Mouse (Mus musculus): ENCODE measurements around the gene G2e3.

G2e3 gene

DNA sequence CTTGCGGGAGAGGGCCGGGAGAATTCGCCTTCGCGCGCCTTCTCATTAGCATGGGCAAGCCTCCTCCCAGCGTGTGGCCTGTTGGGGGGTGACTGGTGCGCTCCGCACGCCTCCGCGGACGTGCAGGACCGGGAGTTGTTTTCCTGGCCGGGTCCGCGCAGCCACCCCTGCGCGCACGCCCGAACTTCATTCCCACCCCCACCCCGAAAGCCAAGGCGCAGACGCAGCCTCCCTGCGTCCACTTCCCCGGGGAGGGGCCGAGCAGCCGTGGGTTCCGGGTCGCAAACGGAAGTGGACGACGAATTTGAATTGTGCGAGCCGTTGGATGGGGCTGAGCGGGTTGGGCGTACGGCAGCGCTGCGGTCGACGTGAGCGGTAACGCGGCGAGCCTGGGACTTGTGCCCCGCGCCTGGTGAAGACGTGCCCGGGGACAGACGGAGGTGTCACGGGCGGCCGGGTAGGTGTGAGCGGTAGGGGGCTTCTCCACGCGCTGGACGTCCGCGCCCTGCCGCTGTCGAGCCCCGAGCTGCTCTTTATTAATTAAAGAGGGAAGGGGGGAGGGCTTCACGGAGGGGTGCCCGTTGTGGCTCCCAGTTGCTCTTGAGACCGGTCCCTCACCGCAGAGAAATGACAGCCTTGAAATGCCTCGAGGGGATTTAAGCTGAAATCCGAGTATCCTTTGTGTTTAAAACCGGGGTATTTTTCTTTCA, at the start of gene G2e3:
Gene G2e3 (plus strand): TSS at position 74 of the 710 bp plus-strand sequence.
- DNase-seq = peak; percentile 83 to 87

GRCm38 (mm10) chr12:51323604-51324003, 24.3 kb upstream of the G2e3 start:
- no peak for DNase-seq

GRCm38 (mm10) chr12:51326819-51327218, 21.0 kb upstream of the G2e3 start:
- DNase-seq = no peak

DNA sequence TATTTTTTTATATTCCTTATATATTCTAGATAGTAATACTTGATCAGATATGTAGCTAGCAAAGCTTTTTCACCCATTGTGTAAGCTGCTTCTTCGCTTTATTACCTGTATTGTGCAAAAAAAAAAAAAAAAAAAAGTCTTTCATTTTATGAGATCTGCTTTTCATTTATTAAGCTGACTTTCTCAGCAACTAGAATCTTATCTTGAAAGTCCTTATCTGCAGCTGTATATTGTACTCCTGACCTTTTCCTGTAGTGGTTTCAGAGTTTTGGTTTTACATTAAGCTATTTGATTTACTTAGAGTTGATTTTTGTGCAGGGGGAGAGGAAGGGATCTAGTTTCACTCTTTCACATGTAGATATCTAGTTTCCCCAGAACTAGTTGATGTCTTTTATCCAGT, 10.8 kb upstream of the G2e3 start:
- no peak for DNase-seq

- DNase-seq = no peak
Observed at GRCm38 (mm10) chr12:51346121-51346520, 1.7 kb upstream of the G2e3 start.

DNA sequence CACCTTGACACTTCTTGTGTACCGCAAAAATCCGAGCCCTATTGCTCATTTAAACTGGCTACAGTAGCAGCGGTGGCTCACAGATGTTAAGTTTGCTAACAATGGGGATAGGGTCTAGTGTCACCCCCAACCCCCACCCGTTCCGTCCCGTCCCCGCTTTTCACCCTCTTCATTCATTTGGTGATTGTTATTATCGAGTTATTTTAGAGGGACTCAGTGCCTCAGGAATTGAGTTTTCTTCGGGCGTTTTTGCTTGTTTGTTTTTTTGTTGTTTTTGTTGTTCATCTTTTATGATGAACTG, 787 bp downstream of the G2e3 start:
- DNase-seq = no peak

DNA sequence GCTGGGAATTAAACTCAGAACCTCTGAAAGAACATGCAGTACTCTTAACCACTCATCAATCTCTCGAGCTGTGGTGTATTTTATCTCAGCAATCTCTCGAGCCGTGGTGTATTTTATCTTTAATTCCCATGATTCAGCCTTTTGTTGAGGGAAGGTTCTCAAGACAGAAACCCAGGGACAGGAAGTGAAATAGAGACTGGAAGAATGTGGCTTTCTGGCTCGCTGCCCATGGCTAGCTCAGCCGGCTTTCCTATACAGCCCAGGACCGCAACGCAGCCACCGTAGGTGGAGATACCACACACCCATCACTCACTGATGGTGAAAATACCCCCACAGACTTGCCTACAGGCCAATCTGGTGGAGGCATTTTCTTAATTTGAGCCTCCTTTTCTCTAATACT, 7.4 kb downstream of the G2e3 start:
- no peak for DNase-seq

- no peak for DNase-seq
Observed at GRCm38 (mm10) chr12:51361294-51361693, 13.4 kb downstream of the G2e3 start.

DNA sequence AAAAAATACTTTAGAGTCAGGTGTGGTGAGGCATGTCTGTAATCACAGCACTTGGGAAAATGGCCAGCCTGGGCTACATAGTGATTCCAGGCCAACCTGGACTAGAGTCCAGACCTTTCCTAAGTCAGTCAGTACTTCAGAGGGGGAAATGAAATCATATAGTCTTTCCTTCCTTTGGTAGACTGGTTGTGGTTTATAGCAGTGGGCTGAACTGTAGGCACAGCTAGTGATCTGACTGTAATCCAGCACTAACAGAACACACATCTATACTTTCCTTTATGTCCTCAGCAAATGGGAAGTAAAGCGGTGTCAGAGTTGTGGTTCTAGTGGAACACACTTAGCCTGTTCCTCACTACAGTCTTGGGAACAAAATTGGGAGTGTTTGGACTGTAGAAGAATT, 15.0 kb downstream of the G2e3 start:
- DNase-seq = no peak

DNA sequence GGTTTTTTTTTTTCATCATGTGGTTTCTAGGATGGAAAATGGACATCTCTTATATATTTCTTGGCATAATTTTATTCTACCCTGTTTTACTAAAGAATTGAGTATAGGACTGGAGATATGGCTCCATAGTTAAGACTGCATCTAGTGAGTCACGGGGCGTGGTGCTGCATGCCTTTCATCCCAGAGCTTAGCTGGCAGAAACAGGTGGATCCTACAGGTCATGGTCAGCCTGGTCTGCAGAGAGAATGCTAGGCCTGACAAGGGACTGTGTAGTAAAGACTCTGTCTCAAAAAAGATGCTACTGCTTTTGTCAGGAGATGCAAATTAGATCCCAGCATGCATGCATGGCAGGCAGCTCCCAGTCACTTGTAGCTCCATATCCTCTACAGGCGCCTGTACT, 20.6 kb downstream of the G2e3 start:
- no peak for DNase-seq

GRCm38 (mm10) chr12:51377003-51377887, 29.4 kb downstream of the G2e3 start, which contains the start of gene Scfd1:
TSS of gene Scfd1 (plus strand) at chr12:51377510.
- DNase-seq = peak; percentile 92 to 94

- no peak for DNase-seq
Observed at GRCm38 (mm10) chr12:51377888-51378190, 30.0 kb downstream of the G2e3 start.

DNA sequence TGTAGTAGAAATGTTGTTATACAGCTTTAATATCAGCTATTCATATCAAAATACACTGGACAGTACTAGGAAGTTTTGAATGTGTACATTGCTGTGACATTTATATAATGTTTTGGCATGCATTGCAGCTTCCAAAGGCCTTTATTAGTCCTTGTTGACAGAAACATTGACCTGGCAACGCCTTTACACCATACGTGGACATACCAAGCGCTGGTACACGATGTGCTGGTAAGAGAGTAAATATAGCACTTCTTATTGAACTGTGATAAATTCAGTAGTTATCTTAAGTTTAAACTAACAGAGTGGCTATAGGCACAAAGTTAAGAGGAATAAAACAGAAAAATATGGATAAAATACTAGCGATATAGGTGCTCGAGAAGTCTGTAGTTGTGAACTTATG, 52.0 kb downstream of the G2e3 start:
- DNase-seq = no peak

DNA sequence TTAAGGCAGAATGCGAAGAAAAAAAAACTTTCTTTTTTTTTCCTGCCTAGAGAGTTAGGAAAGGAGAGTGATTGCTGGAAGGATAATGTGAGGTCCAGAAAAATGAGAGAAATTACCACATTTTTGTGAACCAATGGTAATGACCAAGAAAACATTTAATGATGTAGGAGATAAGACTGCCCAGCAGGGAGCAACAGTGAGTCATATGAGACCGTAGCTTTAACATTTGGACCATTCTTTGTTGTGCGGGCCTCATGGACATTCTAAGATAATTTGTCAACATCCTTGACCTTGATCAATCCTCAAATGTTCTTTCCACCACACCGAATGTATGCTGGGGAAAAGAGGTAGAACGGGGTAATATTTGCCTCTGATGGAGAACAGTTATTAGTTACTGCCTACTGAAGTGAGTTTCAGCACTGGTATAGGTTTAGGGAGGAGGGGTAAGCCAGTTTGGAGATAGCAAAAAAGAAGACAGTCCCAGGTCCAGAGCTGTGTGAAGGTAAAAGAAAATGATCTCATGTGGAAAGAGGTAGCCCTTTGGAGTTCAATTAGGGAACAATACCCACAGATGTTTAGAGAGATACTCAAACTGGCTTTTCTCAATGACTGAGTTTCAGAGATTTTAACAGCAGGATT, 54.3 kb downstream of the G2e3 start:
- DNase-seq = peak in 1 of 2 experiments; percentile 7

DNA sequence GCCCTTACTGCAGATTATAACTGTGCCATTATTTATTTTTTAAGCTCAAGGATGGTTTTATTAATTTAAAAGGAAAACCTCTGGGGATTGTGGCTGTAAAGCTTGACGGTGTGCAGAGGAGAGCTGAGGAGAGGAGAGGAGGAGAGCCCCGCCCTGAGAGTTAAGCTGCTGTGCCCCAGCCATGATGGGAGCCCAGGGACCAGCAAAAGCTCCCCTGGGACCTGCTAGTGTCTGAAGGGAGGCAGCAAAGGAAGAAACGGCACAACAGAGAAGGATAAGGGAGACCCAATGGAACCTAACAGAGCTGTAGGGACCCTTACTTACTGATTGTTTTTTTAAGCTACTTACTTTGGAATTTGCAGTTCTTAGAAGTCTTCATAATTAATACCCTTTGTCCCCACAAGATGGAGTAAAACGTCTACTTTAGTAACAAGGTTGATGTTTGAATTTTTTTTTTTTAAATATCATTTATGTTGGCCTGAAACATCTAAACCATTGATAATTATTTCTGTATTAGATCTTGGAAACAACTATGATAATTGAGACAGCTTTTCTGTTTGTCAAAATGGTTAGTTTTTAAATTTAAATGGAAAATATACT, 56.2 kb downstream of the G2e3 start:
- no peak for DNase-seq

DNA sequence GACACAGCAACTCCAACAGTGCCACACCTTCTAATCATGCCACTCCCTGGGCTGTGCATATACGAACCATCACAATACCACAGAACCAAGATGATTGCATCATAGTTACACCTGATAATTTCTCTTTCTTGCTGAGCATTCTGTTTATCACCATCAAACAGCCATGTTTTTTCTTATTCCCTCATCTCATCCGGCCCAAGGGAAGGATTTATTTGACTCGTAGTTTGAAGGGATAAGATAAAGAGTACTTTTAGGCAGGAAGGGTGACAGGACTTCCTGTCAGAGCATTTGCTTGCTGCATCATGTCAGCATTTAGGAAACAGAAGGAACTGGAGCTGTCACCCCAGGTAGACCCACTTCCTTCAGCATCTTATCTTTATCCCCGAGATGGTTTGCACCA, 63.5 kb downstream of the G2e3 start:
- no peak for DNase-seq

Measured in cerebellum, postnatal 36 days (tissue).